ENCODE assay signal across 8 mouse cellular contexts in the genomic region with DNA sequence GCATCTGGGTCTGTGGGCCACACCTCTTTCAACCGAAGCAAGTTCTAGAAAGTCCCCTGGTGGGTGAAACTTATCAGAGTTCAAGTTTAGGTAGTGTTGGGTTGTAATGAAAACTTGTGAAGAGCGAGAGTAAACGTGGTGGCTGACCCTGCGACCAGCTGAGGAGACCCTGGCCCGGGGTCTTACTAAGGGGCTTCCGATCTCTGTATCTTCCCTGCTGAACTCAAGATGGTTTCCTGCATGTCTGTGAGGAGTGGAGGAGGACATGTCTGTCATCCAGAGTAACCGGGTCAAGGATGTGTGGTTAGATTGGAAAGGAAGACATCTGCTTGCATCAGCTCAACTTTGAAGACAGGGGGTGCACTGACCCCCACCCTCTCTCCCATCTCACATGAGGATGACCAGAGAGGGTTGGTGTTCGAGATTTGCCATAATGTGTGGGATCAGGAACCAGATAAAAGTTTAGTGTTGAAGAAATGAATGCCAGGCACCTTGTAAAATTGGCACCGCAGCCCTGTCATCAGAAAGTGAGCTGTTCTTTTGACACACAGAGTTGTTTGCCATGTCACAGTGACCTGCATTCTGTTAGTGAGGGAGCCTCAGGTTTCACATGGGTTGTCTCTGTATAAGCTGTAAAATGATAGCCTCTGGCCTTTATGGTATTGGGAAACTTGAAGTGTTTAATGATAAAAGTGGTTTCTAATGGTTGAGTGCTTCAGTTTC. TPM values are rescaled to one million over a fixed set of nuclear protein-coding genes. Genes with fewer than 3 reads are reported as not detected.
DNase-seq lines count a peak whose midpoint lies in the region; ATAC-seq and TF ChIP-seq lines count a peak whose summit lies in the region.

No protein-coding gene starts in this region.

- no peaks in the 10 kb centered on the region for H3K9me3 ChIP-seq in hindbrain, embryonic 14.5 days (ENCODE audit: control insufficient read depth, low read length)
- H3K9me3 ChIP-seq in megakaryocyte, embryonic 14.5 days: no peaks in the 10 kb centered on the region

- H3K4me1 ChIP-seq in hindbrain, embryonic 14.5 days (replicated peaks; ENCODE audit: control insufficient read depth, insufficient read depth, low read length): peaks cover 18% of the 10 kb centered on the region
- H3K4me1 ChIP-seq in megakaryocyte, embryonic 14.5 days: peaks cover 35% of the 10 kb centered on the region

- TF ChIP-seq CTCF in C2C12 (IDR thresholded peaks at IDR 0.05; ENCODE audit: control insufficient read depth, insufficient read depth, insufficient read length): no peak

- peak overlapping the region; percentile 94 for H3K4me2 ChIP-seq in hindbrain, embryonic 14.5 days (replicated peaks)

- H3K4me3 ChIP-seq in C2C12 (ENCODE audit: insufficient read depth, poor library complexity, severe bottlenecking): peak overlapping the region; percentile 98
- peak overlapping the region; percentile 71 for H3K4me3 ChIP-seq in hindbrain, embryonic 14.5 days (replicated peaks; ENCODE audit: low read length)
- H3K4me3 ChIP-seq in megakaryocyte, embryonic 14.5 days (replicated peaks): peak overlapping the region; percentile 98

- no peaks in the 10 kb centered on the region for H3K27me3 ChIP-seq in C2C12 (ENCODE audit: control insufficient read depth, insufficient read depth, insufficient read length)
- no peaks in the 10 kb centered on the region for H3K27me3 ChIP-seq in hindbrain, embryonic 14.5 days (ENCODE audit: control insufficient read depth, insufficient read depth, low read length)
- H3K27me3 ChIP-seq in megakaryocyte, embryonic 14.5 days (replicated peaks): peaks cover 11% of the 10 kb centered on the region

- no peaks in the 10 kb centered on the region for H3K36me3 ChIP-seq in C2C12 (ENCODE audit: control insufficient read depth, insufficient read depth)
- no peaks in the 10 kb centered on the region for H3K36me3 ChIP-seq in hindbrain, embryonic 14.5 days (replicated peaks; ENCODE audit: control insufficient read depth, insufficient read depth)
- H3K36me3 ChIP-seq in megakaryocyte, embryonic 14.5 days (replicated peaks; ENCODE audit: low read length): no peaks in the 10 kb centered on the region

- H3K79me2 ChIP-seq in C2C12 (ENCODE audit: control insufficient read depth, insufficient read depth): peaks cover 27% of the 10 kb centered on the region

- WGBS in hindbrain, embryonic 14.5 days: 51% methylated on average over 9 of the region's 9 CpGs

- no peak overlapping the region for H3K27ac ChIP-seq in hindbrain, embryonic 14.5 days

- peak overlapping the region; percentile 84 for H3ac ChIP-seq in C2C12 (ENCODE audit: control insufficient read depth, insufficient read length, low read depth)

- ATAC-seq in hindbrain, embryonic 14.5 days (ENCODE audit: low FRiP score): no peak

- peaks cover 4% of the 10 kb centered on the region for H3K79me3 ChIP-seq in C2C12 (ENCODE audit: low read depth)

- peak; percentile 8 for DNase-seq in cerebellum, adult 8-10 months
- DNase-seq in cerebellum, adult 11-12 months: no peak
- peak; percentile 6 for DNase-seq in embryo, embryonic 9.5 days (ENCODE audit: extremely low spot score)
- no peak for DNase-seq in hindbrain, embryonic 14.5 days (ENCODE audit: low spot score)
- no peak for DNase-seq in layer of hippocampus, adult 18-20 months (ENCODE audit: low spot score in 2 of 2)
- DNase-seq in frontal cortex, postnatal 10 days (ENCODE audit: low spot score in 2 of 2): no peak

- H3K9ac ChIP-seq in hindbrain, embryonic 14.5 days: peak overlapping the region; percentile 90

TF ChIP-seq in C2C12, 6 proteins besides CTCF, POLR2A, EP300 and RAD21:
- no peak for TF ChIP-seq MYOG (IDR thresholded peaks at IDR 0.05; ENCODE audit: control insufficient read depth, extremely low read depth, insufficient read length)
- no peak for TF ChIP-seq FOSL1 (IDR thresholded peaks at IDR 0.05; ENCODE audit: insufficient read depth, low read length, poor library complexity, severe bottlenecking)
- no peak for TF ChIP-seq CEBPB (IDR thresholded peaks at IDR 0.05; ENCODE audit: low read depth)
- no peak for TF ChIP-seq MYOD1 (IDR thresholded peaks at IDR 0.05; ENCODE audit: control insufficient read depth, insufficient read length, low read depth)
- no peak for TF ChIP-seq MAX (IDR thresholded peaks at IDR 0.05)
- no peak for TF ChIP-seq USF1 (IDR thresholded peaks at IDR 0.05; ENCODE audit: low read depth)

RNA-seq across cellular contexts. Expression of a gene that starts 7.3 kb away (rescaled TPM):
- 1.4 TPM for polyA plus RNA-seq in C2C12 (2012; fragmentation: generic; extraction: Trizol)
- polyA plus RNA-seq in hindbrain, embryonic 14.5 days (2014; fragmentation: Nextera tagmentation; extraction: Ambion mirVana): 1.4 and 1.8 TPM in 2 replicates
- 3.4 and 9.5 TPM in 2 replicates for polyA plus RNA-seq in megakaryocyte, embryonic 14.5 days (2012; ENCODE audit: insufficient read depth, low replicate concordance)
- total RNA-seq in layer of hippocampus, adult 18-20 months (2021): 1 to 10 TPM; 1.6 to 1.7 TPM

Comparison
In these comparisons a context has a peak if more than half of its experiments do, and no peak if none do; other contexts are left out.
1. DNase-seq: peak in cerebellum, adult 8-10 months (single experiment) and embryo, embryonic 9.5 days (single experiment); none in cerebellum, adult 11-12 months (single experiment), hindbrain, embryonic 14.5 days (single experiment), layer of hippocampus, adult 18-20 months (0 of 2) and frontal cortex, postnatal 10 days (0 of 2).
2. Peak in every context shown above with its lines, with median percentiles within 50 percentile points of each other: H3K4me3 ChIP-seq.